Mouse (Mus musculus) embryonic facial prominence, embryonic 10.5 days (tissue): ENCODE measurements around the gene Rapgef1. TPM values are rescaled to one million over a fixed set of nuclear protein-coding genes. Genes with fewer than 3 reads are reported as not detected.

Experiments
- DNase-seq: peaks from one replicate; pipeline ENCODE4 v3.0.0-alpha.2; 2017; ENCODE audit warnings: low spot score
- H3K27ac ChIP-seq: fragments of 300-500 bp; sonication (generic); replicated peaks from 2 replicates; pipeline ENCODE4 v1.5.1; 2016; ENCODE audit warnings: mild to moderate bottlenecking
- H3K27me3 ChIP-seq: fragments of 300-500 bp; sonication (generic); replicated peaks from 2 replicates; pipeline ENCODE4 v1.6.1; 2016; ENCODE audit warnings: low read depth, mild to moderate bottlenecking; ENCODE audit not compliant: poor library complexity, severe bottlenecking
- H3K36me3 ChIP-seq: fragments of 300-500 bp; sonication (generic); replicated peaks from 2 replicates; pipeline ENCODE4 v1.6.1; 2016; ENCODE audit warnings: mild to moderate bottlenecking, moderate library complexity
- H3K4me1 ChIP-seq: fragments of 300-500 bp; sonication (generic); 2 replicates; pipeline ENCODE4 v1.6.1; 2016
- H3K4me3 ChIP-seq: fragments of 300-500 bp; sonication (generic); 2 replicates; pipeline ENCODE4 v1.5.1; 2016; ENCODE audit warnings: mild to moderate bottlenecking, moderate library complexity
- H3K9me3 ChIP-seq: fragments of 300-500 bp; sonication (generic); 2 replicates; pipeline ENCODE4 v1.6.1; 2016; ENCODE audit warnings: mild to moderate bottlenecking
- WGBS: fragments of 180-500 bp; shearing (Covaris S2); methylation state at CpG from one replicate; pipeline ENCODE4 v1.1.7; 2016; 5-methylcytosine and 5-hydroxymethylcytosine counted together
- polyA plus RNA-seq: library from polyadenylated mRNA; unstranded; fragments of >200 nt; fragmentation: Nextera tagmentation; extraction: Ambion mirVana; gene quantifications from 2 replicates; pipeline ENCODE4 v1.2.1, GENCODE M21; 2016

Gene Rapgef1
- polyA plus RNA-seq, 1 experiment from 2014 or later, result 17.3 TPM

DNA sequence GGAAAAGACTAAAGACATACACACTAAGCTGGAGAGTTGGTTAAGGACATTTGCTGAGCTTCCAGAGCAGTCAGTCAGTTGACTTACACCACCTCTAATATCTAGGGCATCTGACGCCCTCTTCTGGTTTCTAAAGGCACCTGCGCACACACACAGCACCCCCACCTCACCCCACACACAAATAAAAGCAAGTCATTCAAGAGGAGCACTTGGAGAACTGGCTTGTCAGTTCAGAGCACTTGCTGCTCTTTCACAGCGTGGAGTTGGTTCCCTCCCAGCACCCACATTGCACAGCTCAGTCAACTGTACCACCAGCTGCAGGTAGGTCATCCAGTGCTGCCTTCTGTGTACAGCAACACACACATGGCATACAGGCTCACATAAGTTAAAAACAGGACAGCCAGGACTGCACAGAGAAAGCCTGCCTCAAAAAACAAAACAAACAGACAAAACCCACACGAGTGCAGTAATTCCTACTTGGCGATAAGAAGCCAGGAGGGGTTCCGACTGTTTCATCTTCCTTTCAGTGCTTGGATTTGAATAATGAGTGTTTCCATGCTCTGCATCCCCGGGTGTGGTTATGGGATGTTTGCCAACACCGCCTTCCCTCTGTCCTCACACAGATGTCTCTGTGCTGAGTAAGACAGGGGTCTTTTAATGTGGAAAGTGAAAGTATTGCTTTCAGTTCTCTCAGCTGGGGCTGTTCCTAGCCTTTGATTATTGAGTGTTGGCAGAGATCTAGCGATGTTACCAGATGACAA, 50.9 kb downstream of the Rapgef1 start:
- H3K4me3 ChIP-seq, result no peak overlapping the region
- WGBS, result 81% methylated on average over 9 of the region's 9 CpGs
- no peaks in the 10 kb centered on the region for H3K27me3 ChIP-seq
- H3K36me3 ChIP-seq, result peaks cover 5% of the 10 kb centered on the region; the same call in 1 of the 2 replicates
- peaks cover 43% of the 10 kb centered on the region for H3K4me1 ChIP-seq
- H3K9me3 ChIP-seq, result no peaks in the 10 kb centered on the region
- H3K27ac ChIP-seq, result no peak overlapping the region
- no peak for DNase-seq

DNA sequence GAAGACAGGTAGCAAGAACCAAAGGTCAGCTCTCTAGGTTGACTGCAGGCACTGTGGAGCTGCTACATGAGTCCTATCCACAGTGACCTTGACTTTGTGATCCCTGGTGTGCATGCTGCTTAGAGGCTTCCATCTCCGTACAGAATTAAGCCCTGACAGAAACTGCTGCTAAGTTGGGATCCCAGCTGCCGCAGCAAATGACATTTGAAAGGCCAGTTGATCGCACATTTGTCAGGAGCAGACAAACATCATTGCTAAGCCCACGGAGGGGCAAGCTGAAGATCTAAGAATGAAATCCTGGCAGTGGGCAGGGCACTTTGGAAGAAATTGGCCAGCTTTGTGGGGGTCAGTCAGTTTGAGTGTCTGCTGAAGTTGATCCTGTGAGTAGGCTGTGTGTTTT, 51.9 kb downstream of the Rapgef1 start:
- Histone ChIP-seq H3K4me3 (no peak overlapping the region), H3K27ac (no peak overlapping the region), H3K27me3 (no peaks in the 10 kb centered on the region), H3K4me1 (peaks cover 36% of the 10 kb centered on the region), H3K36me3 (peaks cover 5% of the 10 kb centered on the region; the same call in 1 of the 2 replicates), H3K9me3 (no peaks in the 10 kb centered on the region)
- 91% methylated on average over 4 of the region's 4 CpGs for WGBS
- DNase-seq, result no peak

DNA sequence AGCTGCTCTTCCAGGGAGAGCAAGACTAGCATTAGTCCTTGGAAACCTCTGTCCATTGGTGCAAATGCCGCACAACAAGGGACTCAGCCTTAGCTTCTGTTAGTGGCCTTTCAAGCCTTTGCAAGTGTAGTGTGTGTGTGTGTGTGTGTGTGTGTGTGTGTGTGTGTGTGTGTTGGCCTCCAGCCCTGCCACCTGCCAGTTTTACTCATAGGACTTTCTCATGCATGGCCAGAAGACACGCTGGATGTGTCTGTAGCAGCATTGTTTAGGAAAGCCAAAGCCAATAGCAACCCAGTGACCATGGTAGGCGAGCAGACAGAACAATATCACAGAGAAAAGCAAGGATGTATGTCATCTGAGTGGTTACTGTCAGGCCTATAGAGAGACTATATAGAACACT, 52.3 kb downstream of the Rapgef1 start:
- 92% methylated on average over 3 of the region's 3 CpGs for WGBS
- H3K4me3 ChIP-seq, result no peak overlapping the region
- H3K27ac ChIP-seq, result no peak overlapping the region
- H3K4me1 ChIP-seq, result peaks cover 35% of the 10 kb centered on the region
- no peak for DNase-seq
- H3K27me3 ChIP-seq, result no peaks in the 10 kb centered on the region
- H3K9me3 ChIP-seq, result no peaks in the 10 kb centered on the region
- H3K36me3 ChIP-seq, result peaks cover 5% of the 10 kb centered on the region; the same call in 1 of the 2 replicates

DNA sequence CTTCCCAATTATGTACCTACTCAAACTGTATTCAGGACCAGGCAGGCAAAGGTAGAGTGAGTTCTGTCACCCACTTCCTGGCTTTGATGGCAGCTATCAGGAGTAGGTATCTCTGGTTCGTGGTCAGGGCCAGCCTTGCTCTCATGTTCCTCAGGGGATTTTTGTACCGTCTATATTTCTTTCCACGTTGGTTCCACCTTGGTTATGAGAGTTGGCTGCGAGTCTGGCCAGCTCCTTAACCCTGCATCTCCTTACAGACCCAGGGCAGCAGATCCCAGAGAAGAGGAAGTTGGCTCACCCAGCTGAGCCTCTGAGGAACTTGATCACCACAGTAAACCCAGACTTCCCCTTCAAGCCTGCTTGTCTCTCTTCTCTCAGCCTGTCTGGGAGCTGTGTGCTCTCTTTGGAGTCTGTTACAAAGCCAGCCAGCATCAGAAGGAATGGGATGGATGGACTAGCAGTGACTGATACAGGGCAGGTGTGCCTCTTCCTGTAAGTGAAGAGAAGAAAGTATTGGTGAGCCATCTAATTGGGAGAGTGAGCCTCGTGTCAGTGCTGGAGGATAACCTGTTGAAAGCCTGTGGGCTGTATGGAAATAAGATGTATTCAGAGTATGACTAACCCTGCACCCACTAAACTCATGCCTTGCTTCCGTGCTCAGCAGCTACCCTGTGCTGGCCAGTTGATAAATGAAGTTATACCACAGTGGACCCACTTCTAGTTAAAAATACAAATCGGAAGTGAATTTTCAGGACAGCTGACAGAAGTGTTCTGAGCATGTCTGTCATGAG, 53.4 kb downstream of the Rapgef1 start:
- Histone ChIP-seq H3K9me3 (no peaks in the 10 kb centered on the region), H3K27me3 (no peaks in the 10 kb centered on the region), H3K4me1 (peaks cover 24% of the 10 kb centered on the region), H3K4me3 (no peak overlapping the region), H3K27ac (no peak overlapping the region), H3K36me3 (peaks cover 5% of the 10 kb centered on the region; the same call in 1 of the 2 replicates)
- no peak for DNase-seq
- 87% methylated on average over 7 of the region's 7 CpGs for WGBS

DNA sequence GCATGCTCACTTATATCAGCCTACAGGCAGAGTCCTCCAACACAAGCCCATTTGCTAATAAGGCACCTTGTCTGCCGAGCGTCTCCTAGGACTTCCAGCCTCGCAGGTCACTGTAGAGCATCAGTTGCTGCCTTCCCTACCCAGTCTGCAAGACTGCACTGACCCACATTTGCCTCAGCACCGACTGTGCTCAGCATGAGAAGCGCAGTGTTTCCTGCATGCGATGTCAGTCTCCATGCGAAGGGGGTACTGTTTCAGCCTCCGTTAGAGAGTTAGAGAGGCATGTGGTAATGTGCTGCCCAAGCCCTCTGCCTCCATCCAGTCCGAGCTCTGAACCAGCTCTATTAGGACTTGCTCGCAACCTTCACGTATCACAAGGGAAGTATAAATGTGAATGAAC, 54.6 kb downstream of the Rapgef1 start:
- no peak overlapping the region for H3K4me3 ChIP-seq
- H3K27ac ChIP-seq, result no peak overlapping the region; the same call in 1 of the 2 replicates
- 79% methylated on average over 11 of the region's 11 CpGs for WGBS
- H3K36me3 ChIP-seq, result peaks cover 7% of the 10 kb centered on the region
- no peak for DNase-seq
- no peaks in the 10 kb centered on the region for H3K27me3 ChIP-seq
- H3K4me1 ChIP-seq, result peaks cover 22% of the 10 kb centered on the region
- H3K9me3 ChIP-seq, result no peaks in the 10 kb centered on the region

DNA sequence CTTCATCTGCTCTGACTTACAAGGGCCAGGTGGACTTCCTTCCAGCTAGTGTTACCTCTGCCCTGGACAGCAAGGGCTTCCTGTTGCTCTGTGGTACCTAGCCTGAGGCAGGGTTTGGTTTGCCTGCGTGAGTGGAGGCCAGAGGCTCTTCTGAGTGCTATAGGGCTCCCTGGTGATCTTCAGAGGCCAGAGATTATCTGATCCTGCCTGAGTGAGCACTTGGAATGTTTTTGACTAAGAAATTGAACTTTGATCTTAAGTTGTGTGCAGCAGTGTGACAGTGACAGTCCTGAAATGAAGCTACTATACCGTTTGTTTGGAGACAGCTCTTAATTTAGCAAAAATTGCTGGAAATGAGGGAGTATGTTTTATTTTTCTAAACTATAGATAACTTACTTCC, 55.0 kb downstream of the Rapgef1 start:
- Histone ChIP-seq H3K36me3 (peaks cover 11% of the 10 kb centered on the region), H3K9me3 (no peaks in the 10 kb centered on the region), H3K4me3 (no peak overlapping the region), H3K4me1 (peaks cover 22% of the 10 kb centered on the region), H3K27ac (no peak overlapping the region; the same call in 1 of the 2 replicates), H3K27me3 (no peaks in the 10 kb centered on the region)
- 45% methylated on average over 2 of the region's 2 CpGs for WGBS
- DNase-seq, result no peak

DNA sequence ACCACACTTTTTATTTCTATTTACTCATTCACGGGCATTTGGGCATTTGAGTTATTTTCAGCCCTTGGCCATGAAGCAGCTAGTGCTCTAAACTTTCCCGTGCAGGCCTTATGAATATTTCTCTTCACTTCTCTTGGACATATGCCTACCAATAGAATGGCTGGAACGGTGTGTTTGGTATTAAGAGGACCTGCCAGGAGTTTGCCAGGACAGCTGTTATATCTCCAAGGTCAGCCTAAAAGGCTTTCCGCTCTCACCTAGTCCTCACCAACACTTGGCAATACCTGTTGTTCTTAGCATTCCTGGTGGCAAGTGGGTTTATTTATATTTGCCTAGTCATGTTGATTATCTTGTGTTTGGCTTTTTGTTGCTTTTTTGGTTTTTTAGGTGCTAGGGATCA, 56.3 kb downstream of the Rapgef1 start:
- H3K4me1 ChIP-seq, result peaks cover 16% of the 10 kb centered on the region
- no peak overlapping the region for H3K4me3 ChIP-seq
- H3K27ac ChIP-seq, result no peak overlapping the region
- H3K36me3 ChIP-seq, result peaks cover 21% of the 10 kb centered on the region
- no peaks in the 10 kb centered on the region for H3K9me3 ChIP-seq
- H3K27me3 ChIP-seq, result no peaks in the 10 kb centered on the region
- WGBS, result 91% methylated on average over 4 of the region's 4 CpGs
- no peak for DNase-seq

DNA sequence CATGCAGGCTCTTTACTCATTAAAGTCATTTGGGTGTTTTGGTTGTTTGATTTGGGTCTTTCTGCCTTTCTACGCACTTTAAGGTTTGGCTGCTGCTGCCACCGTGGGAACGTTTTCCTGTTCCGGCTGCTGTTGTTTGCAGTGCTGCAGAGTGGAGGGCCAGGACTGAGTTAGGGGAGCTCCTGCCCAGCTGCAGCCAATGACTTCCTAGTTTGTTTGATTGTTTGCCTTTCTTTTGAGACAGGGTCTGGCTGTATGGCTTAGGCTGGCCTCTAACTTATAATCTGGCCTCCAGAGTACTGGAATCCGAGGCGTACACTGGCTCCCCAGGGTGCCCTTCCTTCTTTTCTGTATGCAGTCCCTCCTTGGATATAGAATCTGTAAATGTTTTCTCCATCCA, 57.0 kb downstream of the Rapgef1 start:
- H3K4me1 ChIP-seq, result peaks cover 16% of the 10 kb centered on the region
- 76% methylated on average over 6 of the region's 6 CpGs for WGBS

DNA sequence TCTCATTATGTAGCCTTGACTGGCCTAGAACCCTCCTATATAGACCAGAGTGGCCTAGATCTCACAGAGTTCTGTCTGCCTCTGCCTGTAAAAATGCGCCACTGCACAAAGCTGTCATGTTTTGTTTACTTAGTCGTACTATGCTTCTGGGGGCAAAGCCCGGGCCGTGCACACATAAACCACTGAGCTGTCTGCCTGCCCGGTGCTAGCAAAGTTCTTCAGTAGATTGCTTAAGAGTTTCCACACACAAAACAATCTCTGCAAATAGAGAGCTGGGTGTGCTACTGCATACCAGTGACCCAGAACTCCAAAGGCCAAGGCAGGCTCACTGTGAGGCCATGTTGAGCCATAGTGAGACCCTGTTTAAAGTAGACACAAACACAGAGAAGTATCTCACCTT, 58.3 kb downstream of the Rapgef1 start:
- Histone ChIP-seq H3K4me1 (peaks cover 14% of the 10 kb centered on the region), H3K4me3 (no peak overlapping the region), H3K27me3 (no peaks in the 10 kb centered on the region), H3K9me3 (no peaks in the 10 kb centered on the region), H3K36me3 (peaks cover 23% of the 10 kb centered on the region), H3K27ac (no peak overlapping the region)
- WGBS, result 83% methylated on average over 5 of the region's 5 CpGs
- no peak for DNase-seq

More for the DNA sequence above, 57.0 kb downstream of the Rapgef1 start:
- Histone ChIP-seq H3K4me3 (no peak overlapping the region), H3K27me3 (no peaks in the 10 kb centered on the region), H3K36me3 (peaks cover 21% of the 10 kb centered on the region), H3K27ac (no peak overlapping the region), H3K9me3 (no peaks in the 10 kb centered on the region)
- no peak for DNase-seq

DNA sequence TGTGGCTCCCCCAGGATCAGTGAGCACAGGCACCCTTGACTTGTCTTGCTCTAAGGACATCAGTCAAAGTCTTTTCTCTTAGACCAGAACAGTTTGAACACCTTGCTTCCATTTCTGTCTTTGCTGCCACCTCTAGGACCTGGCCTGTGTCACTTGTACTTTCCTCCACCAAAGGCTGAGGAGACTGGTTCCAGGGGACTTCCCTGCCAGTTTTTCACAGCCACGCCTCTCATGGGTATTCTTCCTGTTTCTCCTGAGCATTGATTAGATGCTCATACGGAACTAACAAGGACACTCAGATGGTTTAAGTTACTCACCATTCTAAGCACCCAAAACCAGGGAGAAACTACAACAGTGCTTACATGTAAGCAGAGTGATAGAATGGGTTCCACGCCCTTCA, 59.0 kb downstream of the Rapgef1 start:
- Histone ChIP-seq H3K27ac (no peak overlapping the region), H3K4me1 (peaks cover 12% of the 10 kb centered on the region), H3K4me3 (no peak overlapping the region), H3K36me3 (peaks cover 26% of the 10 kb centered on the region), H3K27me3 (no peaks in the 10 kb centered on the region), H3K9me3 (no peaks in the 10 kb centered on the region)
- no peak for DNase-seq
- WGBS, result 73% methylated on average over 3 of the region's 3 CpGs

DNA sequence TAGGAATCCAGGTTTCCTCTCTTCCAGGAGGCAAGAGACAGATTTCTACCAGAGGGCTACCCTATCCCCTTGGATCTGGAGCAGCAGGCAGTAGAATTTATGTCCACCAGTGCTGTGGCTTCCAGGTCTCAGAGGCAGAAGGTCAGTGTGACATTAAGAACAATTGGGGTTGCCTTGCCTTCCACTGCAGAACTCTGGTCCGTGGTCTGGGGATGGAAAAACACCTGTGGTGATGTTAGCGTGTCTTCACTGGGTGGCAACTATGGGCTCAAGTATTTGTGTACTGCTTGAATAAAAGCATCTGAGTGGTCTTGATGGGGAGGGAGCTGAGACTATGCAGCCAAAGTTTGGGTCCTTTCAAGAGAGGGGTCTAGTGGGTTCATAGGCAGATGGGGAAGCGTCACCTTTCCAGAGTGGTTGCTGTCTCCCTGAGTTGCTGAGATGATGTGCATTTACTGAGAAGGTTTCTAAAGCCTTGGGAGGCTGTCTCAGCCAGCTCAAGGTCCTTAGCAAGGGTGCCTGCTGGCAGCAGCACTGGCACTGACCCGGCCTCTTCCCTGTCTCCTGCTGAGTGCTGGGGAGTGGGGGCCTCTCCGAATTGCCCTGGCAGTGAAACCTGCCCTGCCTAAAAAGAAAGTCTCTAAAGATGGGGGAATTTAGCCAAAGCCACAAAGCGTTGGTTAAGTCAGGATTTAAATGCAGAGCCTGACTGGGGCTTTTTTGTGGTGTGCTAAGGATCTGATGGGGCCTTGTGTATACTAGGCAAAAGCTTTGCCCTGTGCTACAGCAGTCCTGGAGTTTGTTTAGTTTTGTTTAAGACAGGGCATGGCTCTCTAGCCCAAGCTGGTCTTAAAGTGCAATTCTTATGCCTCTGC, 60.4 kb downstream of the Rapgef1 start:
- no peak for DNase-seq
- 91% methylated on average over 6 of the region's 6 CpGs for WGBS
- H3K4me1 ChIP-seq, result peaks cover 6% of the 10 kb centered on the region
- no peak overlapping the region for H3K4me3 ChIP-seq
- no peaks in the 10 kb centered on the region for H3K9me3 ChIP-seq
- no peak overlapping the region for H3K27ac ChIP-seq
- peaks cover 31% of the 10 kb centered on the region for H3K36me3 ChIP-seq
- H3K27me3 ChIP-seq, result no peaks in the 10 kb centered on the region

DNA sequence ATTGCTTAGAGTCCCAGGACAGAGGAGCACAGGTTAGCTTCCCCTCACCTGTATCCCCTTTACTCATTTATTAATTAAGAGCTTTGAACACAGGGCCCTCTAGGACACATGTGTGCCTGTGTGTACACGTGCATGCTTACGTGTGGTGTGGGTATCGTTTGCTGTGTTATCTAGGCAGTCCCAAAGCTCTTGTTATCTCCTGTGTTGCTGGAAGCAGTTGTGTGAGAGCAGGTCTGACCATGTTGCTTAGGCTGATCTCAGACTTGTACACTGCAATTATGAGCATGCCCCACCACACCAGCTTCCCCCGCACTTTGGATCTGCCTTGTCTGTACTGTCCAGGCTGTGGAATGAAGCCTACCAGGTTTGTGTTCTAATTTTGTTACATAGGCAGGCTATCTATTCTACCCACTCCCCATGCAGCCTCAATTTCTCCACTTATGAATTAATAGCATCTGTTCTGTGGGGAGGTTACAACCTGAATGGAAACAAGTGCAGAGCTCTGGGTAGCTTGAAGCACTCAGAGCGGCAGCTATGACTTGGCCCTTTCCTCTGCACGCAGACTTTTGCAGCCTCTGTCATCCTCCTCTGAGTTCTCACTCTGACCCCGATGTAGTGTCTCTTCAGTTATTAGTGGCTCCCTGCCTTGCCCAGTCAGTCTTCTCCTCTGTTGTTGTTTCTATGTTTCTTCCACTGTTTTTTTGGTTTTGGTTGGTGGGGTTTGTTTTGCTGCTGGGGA, 63.9 kb downstream of the Rapgef1 start:
- Histone ChIP-seq H3K36me3 (peaks cover 63% of the 10 kb centered on the region), H3K27me3 (no peaks in the 10 kb centered on the region), H3K4me1 (peaks cover 2% of the 10 kb centered on the region; the same call in 1 of the 2 replicates), H3K27ac (no peak overlapping the region), H3K9me3 (no peaks in the 10 kb centered on the region), H3K4me3 (no peak overlapping the region)
- DNase-seq, result no peak
- WGBS, result 90% methylated on average over 7 of the region's 7 CpGs
